Mouse (Mus musculus) heart, adult 8-10 months (tissue): ENCODE data around the gene She. TPM values are rescaled to one million over a fixed set of nuclear protein-coding genes. Genes with fewer than 3 reads are reported as not detected.
A peak's percentile ranks its signal among the peaks of the same experiment; 100 is the strongest.

Experiments
- DNase-seq: peaks from one replicate; pipeline ENCODE4 v3.0.0; 2022; ENCODE audit warnings: low spot score
- total RNA-seq, 4 experiments: library from RNA; stranded (reverse); gene quantifications; 2 replicates each; pipeline ENCODE4 v1.2.4; 2022

She gene
- total RNA-seq, 4 experiments from 2014 or later = 8.5 to 14.1 (median 12.4) TPM

- no peak for DNase-seq
Observed at GRCm38 (mm10) chr3:89882556-89883181, 51.5 kb downstream of the She start.

GRCm38 (mm10) chr3:89883582-89884041, 52.4 kb downstream of the She start:
- DNase-seq = no peak

GRCm38 (mm10) chr3:89885766-89886165, 54.6 kb downstream of the She start:
- DNase-seq = no peak

- no peak for DNase-seq
Observed at GRCm38 (mm10) chr3:89887582-89888230, 56.5 kb downstream of the She start.

GRCm38 (mm10) chr3:89889841-89890430, 58.8 kb downstream of the She start:
- no peak for DNase-seq

- DNase-seq = no peak
Observed at GRCm38 (mm10) chr3:89891696-89892095, 60.5 kb downstream of the She start.

- DNase-seq = no peak
Observed at GRCm38 (mm10) chr3:89892517-89893106, 61.4 kb downstream of the She start.

GRCm38 (mm10) chr3:89896571-89896970, 65.4 kb downstream of the She start:
- no peak for DNase-seq

GRCm38 (mm10) chr3:89897204-89897796, 66.1 kb downstream of the She start:
- no peak for DNase-seq

GRCm38 (mm10) chr3:89898011-89898410, 66.8 kb downstream of the She start:
- DNase-seq = no peak

- DNase-seq = peak; percentile 56
Observed at GRCm38 (mm10) chr3:89898870-89899510, 67.8 kb downstream of the She start.

GRCm38 (mm10) chr3:89899511-89899908, 68.3 kb downstream of the She start:
- DNase-seq = no peak

GRCm38 (mm10) chr3:89907846-89908245, 76.7 kb downstream of the She start:
- no peak for DNase-seq

Other genes with a start within 250 kb of the She start
- gene Adar, start 116.3 kb upstream of the She start, total RNA-seq = 10 to 100 TPM; 10.8 to 13.0 (median 12.4) TPM
- under 1 TPM; 0.11 to 0.22 (median 0.16) TPM for gene Chrnb2, start 66.7 kb upstream of the She start, total RNA-seq
- gene Ube2q1, start 57.8 kb upstream of the She start, total RNA-seq = 10 to 100 TPM; 21.6 to 25.2 (median 23.0) TPM
- gene Il6ra, start 81.8 kb downstream of the She start, total RNA-seq = 1 to 10 TPM; 2.8 to 4.3 (median 3.1) TPM
- 10 to 100 TPM; 14.5 to 17.8 (median 15.8) TPM for gene Atp8b2, start 132.1 kb downstream of the She start, total RNA-seq
- gene Hax1, start 167.4 kb downstream of the She start, total RNA-seq = 10 to 100 TPM; 38.8 to 56.6 (median 46.9) TPM
- gene 4933434E20Rik, start 220.3 kb downstream of the She start, total RNA-seq = 100 to 1,000 TPM in 1 of 4 experiments, 10 to 100 TPM in 3; 91.0 to 102 (median 93.9) TPM
- 100 to 1,000 TPM; 105 to 133 (median 121) TPM for gene Ubap2l, start 221.3 kb downstream of the She start, total RNA-seq
- gene Tpm3, start 241.3 kb downstream of the She start, total RNA-seq = 10 to 100 TPM; 34.1 to 43.4 (median 38.2) TPM